Mouse (Mus musculus): ENCODE data around the gene Rap1gap2. TPM values are rescaled to one million over a fixed set of nuclear protein-coding genes. Genes with fewer than 3 reads are reported as not detected.

The Rap1gap2 gene
- total RNA-seq, 4 experiments from 2014 or later, result 3.7 to 6.6 (median 5.9) TPM

DNA sequence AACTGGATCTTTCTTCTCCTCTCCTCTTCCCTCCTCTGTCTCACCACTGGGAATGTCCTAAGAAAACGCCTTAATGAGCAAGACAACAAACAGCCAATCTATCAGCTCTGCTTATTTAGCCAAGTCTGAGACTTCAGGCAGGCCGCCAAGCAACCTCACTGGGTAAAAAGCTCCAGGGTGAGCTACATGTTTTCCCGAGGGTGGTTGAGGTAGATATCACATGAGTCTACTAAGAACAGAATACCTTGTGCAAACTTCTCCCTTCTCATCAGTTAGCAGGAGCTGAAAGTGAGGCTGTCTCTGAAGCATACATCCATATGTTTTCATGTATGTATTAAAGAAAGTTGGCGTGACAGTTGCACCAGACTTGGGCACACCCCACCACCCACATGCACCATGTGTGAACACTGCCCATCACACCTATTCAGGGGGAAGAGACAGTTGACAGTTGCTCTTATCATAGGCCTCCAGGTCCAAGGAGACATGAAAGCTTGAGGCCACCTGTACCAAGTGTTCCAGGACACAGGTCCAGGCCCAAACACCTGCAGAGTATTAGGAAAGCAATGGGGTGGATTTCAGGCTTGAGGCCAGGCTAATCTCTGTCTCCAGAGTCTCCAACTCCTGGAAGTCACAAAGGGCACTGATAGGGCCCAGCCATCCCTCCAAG is 35.8 kb downstream of the Rap1gap2 start:
- DNase-seq (ENCODE audit: low spot score in 2 of 2), result no peak

GRCm38 (mm10) chr11:74572459-74573061 is 38.2 kb downstream of the Rap1gap2 start:
- no peak for DNase-seq (ENCODE audit: low spot score in 2 of 2)

GRCm38 (mm10) chr11:74569735-74570134 is 41.0 kb downstream of the Rap1gap2 start:
- DNase-seq (ENCODE audit: low spot score in 2 of 2), result no peak

GRCm38 (mm10) chr11:74568463-74568862 is 42.3 kb downstream of the Rap1gap2 start:
- DNase-seq (ENCODE audit: low spot score in 2 of 2), result no peak

DNA sequence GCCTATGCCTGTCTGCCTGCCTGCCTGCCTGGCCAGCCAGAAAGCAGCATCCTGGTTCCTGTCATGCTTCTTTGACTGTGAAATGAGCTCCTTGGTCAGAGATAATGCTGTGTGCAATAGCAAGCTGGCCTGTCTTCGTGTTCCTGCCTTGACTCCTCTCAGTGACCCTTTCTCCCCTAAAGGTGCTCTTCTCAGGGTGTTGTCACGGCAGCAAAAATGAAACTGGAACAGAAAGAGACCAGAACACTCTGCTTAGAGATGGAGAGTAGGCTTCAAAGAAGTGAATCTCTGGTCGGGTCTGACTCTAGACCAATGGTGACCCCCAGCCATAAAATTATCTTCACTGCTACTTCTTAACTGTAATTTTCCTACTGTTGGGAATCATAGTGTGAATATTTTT is 42.7 kb downstream of the Rap1gap2 start:
- DNase-seq (ENCODE audit: low spot score in 2 of 2), result no peak

DNA sequence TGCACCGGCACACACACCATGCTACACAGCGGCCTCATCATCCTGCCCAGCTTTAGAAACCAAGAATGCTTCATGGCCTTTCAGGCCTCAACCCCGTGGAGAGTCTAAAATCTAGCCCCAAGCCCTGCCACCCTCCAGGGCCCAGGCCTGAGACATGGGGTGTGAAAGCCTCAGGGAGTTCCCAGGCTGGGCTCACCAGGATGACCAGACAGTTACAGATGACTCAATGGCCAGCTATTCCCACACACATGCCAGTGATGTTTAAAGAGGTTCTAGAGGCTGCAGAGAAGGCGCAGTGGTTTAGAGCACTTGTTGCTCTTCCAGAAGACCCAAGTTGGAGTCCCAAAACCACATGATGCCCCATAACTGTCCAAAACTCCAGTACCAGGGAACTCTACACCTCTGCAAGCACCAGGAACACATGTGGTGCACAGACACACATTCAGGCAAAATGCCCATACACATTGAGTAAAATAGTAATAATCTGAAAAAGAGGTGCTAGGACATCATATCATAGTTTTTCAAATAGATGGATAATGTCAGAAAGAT is 44.3 kb downstream of the Rap1gap2 start:
- DNase-seq (ENCODE audit: low spot score in 2 of 2), result no peak

GRCm38 (mm10) chr11:74561392-74561791 is 49.3 kb downstream of the Rap1gap2 start:
- DNase-seq (ENCODE audit: low spot score in 2 of 2), result no peak

GRCm38 (mm10) chr11:74560600-74561227 is 50.0 kb downstream of the Rap1gap2 start:
- DNase-seq (ENCODE audit: low spot score in 2 of 2), result no peak

DNA sequence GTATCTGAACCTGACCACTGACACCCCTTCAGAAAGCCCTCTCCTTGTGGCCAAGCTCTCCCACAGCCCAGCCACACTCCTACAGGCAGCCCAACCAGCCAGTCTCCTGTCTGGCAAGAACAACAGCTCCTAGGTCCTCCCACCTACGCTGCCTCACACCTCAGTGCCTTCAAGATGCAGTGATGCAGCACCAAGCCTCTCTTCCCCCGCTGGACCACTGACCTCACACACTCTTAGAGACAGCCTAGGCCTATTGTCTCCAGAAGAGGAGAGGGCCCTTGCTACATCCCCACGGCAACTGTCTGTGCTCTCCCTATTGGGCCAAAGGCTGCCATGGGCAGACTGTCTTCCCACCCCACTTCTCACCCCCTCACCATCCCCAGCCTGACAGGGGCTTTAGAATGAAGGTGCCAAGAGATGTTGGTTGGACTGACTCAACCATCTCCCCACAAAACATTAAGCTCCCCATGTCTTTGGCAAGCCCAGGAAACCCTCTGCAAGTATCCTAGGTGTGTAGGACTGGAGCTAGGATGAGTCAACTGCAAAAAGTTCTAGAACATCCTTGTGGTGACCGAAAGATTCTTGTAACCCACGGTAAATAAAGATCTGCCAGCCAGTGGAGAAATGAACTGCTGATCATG is 50.8 kb downstream of the Rap1gap2 start:
- DNase-seq (ENCODE audit: low spot score in 2 of 2), result no peak

DNA sequence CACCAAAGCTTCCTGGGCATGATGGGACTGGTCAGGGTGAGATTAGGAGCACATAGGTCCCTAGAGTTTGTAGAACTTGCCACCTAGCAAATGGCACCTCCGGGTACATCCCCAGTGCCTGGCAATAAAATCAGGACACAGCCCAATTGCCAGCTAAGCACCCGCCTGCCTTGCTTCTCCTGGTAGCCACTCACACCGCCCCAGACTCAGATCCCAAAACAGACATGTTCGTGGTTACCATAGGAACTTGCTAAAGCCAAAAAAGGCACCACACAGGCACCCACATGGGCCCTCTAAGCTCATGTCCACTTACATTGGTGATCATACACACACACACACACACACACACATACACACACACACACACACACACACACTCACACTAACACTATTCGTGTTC is 51.8 kb downstream of the Rap1gap2 start:
- DNase-seq (ENCODE audit: low spot score in 2 of 2), result no peak

DNA sequence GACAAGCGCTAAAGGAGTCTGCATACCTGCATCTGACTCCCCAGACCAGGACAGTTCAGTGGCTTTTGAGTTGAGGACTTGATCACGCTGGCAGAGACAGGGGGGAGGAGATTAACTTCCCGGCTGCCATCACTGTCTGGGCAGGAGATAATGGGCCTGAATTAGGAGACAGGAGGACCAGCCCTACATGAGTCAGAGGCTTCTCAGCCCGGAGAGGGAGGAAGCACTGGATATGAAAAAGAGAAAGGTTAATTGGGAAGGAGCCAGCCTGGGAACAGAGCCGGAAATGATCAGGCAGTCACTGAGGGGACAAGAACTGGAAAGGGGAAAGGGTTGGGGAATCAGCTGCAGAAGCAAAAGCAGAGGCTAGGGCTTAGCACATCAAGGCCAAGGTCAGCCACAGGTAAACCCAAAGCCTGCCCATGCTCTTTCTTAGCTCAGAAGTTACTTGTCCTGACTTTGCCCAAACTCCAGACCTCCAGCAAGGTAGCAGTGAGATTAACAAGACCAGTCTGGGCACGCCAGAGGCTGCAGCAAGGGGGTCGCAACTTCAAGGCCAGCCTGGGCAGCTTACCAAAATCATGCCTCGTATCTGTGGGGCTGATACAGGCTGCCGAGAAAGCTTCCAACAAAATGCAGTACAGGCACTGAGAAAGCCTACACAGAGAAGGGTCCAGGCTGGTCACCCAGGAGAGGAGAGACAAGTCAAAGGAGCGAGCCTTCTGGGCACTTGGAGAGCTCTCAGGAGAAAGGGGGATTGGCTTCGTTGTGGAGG is 53.1 kb downstream of the Rap1gap2 start:
- DNase-seq (ENCODE audit: low spot score in 2 of 2), result no peak

GRCm38 (mm10) chr11:74555716-74556374 is 54.9 kb downstream of the Rap1gap2 start:
- no peak for DNase-seq (ENCODE audit: low spot score in 2 of 2)

DNA sequence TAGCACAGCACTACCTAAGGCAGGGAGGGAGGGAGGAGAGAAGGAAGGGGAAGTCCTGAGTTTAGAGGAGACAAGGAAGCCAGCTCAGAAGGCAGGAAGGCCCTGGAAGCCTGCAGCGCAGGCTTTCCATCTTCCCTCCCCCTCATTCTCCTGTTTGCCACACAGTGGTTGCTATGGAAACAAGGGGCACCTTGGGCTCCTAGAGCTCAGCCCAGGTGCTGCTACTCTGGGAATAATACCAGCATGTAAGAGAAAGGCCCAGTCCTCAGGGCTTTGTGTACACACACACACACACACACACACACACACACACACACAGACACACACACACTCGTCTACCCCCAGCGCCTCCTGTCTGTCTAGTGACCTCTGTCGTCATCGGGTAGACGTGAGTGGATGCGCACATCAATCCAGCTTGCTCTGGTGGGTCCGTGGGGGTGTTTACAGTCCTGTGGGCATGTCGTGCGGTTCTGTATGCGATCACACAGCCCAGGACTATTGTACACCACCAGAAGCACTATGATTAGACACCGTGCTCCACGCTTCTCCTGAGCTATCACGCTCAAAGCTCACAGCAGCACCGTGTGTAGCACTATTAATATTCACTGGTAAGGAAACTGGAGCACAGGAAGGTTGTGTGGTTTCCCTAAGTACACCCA is 55.9 kb downstream of the Rap1gap2 start:
- no peak for DNase-seq (ENCODE audit: low spot score in 2 of 2)

- no peak for DNase-seq (ENCODE audit: low spot score in 2 of 2)
Observed at GRCm38 (mm10) chr11:74551568-74551967, 59.1 kb downstream of the Rap1gap2 start.

GRCm38 (mm10) chr11:74550615-74551102 is 60.1 kb downstream of the Rap1gap2 start:
- DNase-seq (ENCODE audit: low spot score in 2 of 2), result no peak

GRCm38 (mm10) chr11:74548781-74549382 is 61.8 kb downstream of the Rap1gap2 start:
- no peak for DNase-seq (ENCODE audit: low spot score in 2 of 2)

DNA sequence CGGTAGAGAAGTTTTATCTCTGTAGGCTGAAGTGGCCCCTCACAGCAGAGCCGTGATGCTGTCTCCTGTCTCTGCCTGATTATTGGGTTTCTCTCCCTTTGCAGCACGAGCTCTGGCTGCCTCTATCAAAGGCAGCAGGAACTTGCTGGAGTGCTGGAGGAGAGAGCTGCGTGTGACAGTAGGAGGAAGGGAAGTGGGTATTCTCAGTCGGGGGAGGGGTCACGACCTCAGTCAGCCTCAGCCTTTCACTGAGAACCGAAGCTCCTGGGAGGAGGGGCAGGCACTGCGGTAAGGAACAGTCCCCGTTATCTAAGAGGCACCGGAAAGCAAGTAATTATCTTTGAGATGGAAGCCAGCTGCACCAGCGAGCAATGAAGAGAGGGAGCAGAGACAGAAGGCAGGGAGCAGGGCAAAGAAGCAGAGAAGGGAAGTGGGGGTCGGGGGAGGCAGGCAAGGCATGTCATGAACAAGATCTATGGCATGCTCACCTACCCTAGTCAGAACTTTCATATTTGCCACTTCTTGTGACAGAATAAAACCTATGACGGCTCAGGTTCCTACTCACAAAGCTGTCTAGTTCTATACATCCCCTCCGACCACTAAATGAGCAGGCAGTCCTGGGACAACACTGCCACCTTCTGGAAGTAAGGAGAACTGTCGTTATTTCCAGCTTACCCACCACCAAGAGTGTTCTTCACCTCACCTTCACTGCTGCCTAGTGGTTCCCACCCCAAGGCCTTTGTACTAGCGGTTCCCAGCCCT is 63.6 kb downstream of the Rap1gap2 start:
- no peak for DNase-seq (ENCODE audit: low spot score in 2 of 2)

DNA sequence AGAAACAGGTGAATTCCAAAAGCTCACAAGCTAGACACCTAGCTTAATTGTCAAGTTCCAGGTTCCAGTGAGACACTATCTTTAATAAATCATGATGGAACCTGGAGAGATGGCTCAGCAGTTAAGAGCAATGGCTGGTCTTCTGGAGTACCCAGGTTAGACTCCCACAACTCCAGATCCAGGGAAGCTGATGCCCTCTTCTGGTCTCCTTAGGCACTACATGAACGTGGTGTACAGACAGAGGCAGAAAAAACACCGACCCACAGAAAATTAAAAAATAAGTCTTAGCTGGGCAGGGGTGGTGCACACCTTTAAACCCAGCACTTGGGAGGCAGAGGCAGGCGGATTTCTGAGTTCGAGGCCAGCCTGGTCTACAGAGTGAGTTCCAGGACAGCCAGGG is 64.5 kb downstream of the Rap1gap2 start:
- DNase-seq (ENCODE audit: low spot score in 2 of 2), result no peak

DNA sequence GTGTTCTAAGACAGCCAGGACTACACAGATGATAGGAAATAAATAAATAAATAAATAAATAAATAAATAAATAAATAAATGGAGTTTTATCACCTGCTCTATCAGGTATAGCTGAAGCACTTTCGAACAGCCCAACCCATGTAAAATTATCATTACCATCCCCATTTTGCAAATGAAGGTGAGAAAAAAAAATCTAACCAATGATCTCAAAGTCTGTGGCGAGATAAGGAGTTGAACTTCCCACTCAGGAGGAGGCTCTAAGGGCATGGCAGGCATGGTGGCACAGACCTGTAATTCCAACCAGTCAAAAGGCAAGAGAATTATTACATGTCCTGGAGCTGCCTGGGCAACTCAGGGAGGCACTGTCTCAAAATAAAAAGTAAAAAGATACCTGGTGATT is 65.2 kb downstream of the Rap1gap2 start:
- no peak for DNase-seq (ENCODE audit: low spot score in 2 of 2)
